Mouse (Mus musculus) heart, adult 2 months (tissue): ENCODE data around the gene Lrrc49. TPM values are rescaled to one million over a fixed set of nuclear protein-coding genes. Genes with fewer than 3 reads are reported as not detected.
A peak's percentile ranks its signal among the peaks of the same experiment; 100 is the strongest.

Experiments used
- DNase-seq, 2 experiments: peaks; one replicate each; pipeline ENCODE4 v3.0.0; 2021
- H3K27ac ChIP-seq: fragments of 200-600 bp; 2 replicates; pipeline ENCODE4 v1.8.1; 2022
- H3K27me3 ChIP-seq: fragments of 200-500 bp; 2 replicates; pipeline ENCODE4 v1.6.1; 2012; ENCODE audit warnings: mild to moderate bottlenecking, low read length, inconsistent platforms, mixed read lengths; ENCODE audit not compliant: control insufficient read depth, insufficient read depth
- H3K36me3 ChIP-seq: fragments of 200-500 bp; 2 replicates; pipeline ENCODE4 v1.6.1; 2012; ENCODE audit warnings: low read length, inconsistent platforms; ENCODE audit not compliant: control insufficient read depth, insufficient read depth
- H3K4me1 ChIP-seq: fragments of 200-500 bp; 2 replicates; pipeline ENCODE4 v1.6.1; 2011; ENCODE audit warnings: low read length; ENCODE audit not compliant: control insufficient read depth, insufficient read depth
- H3K4me3 ChIP-seq: fragments of 200-600 bp; 2 replicates; pipeline ENCODE4 v1.8.1; 2022
- H3K79me2 ChIP-seq: fragments of 200-500 bp; replicated peaks from 2 replicates; pipeline ENCODE4 v1.6.1; 2012; ENCODE audit warnings: mild to moderate bottlenecking, inconsistent platforms, low read length, moderate library complexity, mixed read lengths; ENCODE audit not compliant: control insufficient read depth, insufficient read depth
- H3K9ac ChIP-seq: fragments of 200-500 bp; 2 replicates; pipeline ENCODE4 v1.6.1; 2012; ENCODE audit warnings: low read depth, mild to moderate bottlenecking, control low read depth, inconsistent platforms, low read length, mixed read lengths
- CTCF ChIP-seq: fragments of 200-600 bp; IDR thresholded peaks from 2 replicates; pipeline ENCODE4 v1.8.1; 2022; ENCODE audit warnings: antibody characterized with exemption, mild to moderate bottlenecking, moderate library complexity
- EP300 ChIP-seq: fragments of 200-500 bp; IDR thresholded peaks from 2 replicates; pipeline ENCODE4 v1.6.1; 2011; ENCODE audit warnings: low read depth, low read length, control low read depth; ENCODE audit not compliant: insufficient read depth
- POLR2A ChIP-seq: fragments of 200-500 bp; IDR thresholded peaks from 2 replicates; pipeline ENCODE4 v1.6.1; 2011; ENCODE audit warnings: mild to moderate bottlenecking, low read depth, low read length, control low read depth; ENCODE audit not compliant: insufficient read depth
- WGBS: fragments of 180-500 bp; shearing (Covaris S2); methylation state at CpG from one replicate; pipeline ENCODE4 v1.1.7; 2018; 5-methylcytosine and 5-hydroxymethylcytosine counted together
- intact Hi-C: fragments of 180-260 bp; cut with DNase I; formaldehyde crosslinking; loops from one replicate; pipeline ENCODE4 v1.15.1; 2025
- polyA plus RNA-seq: library from polyadenylated mRNA; depleted of rRNA; stranded (reverse); fragments of >200 nt; gene quantifications from 2 replicates; pipeline ENCODE4 v1.2.3, GENCODE M21; 2012
- total RNA-seq, 2 experiments: library from RNA; stranded (reverse); gene quantifications; 2 replicates each; pipeline ENCODE4 v1.2.3; 2021

Lrrc49 gene
- total and polyA plus RNA-seq, 3 experiments, result 2.1 to 3.7 (median 3.7) TPM

- Histone ChIP-seq H3K4me1 (no peaks in the 10 kb centered on the region), H3K27me3 (no peaks in the 10 kb centered on the region), H3K9ac (no peak overlapping the region), H3K4me3 (no peak overlapping the region), H3K27ac (no peak overlapping the region), H3K36me3 (no peaks in the 10 kb centered on the region), H3K79me2 (no peaks in the 10 kb centered on the region)
- DNase-seq, result no peak
- no peak for TF ChIP-seq CTCF
- no peak for TF ChIP-seq POLR2A
- TF ChIP-seq EP300, result no peak
- intact Hi-C loops, result no loop called here
- 80% methylated on average over 5 of the region's 5 CpGs for WGBS
Observed at GRCm38 (mm10) chr9:60708606-60709005, 20.6 kb upstream of the Lrrc49 start.

GRCm38 (mm10) chr9:60707594-60707993 is 19.6 kb upstream of the Lrrc49 start:
- WGBS, result 87% methylated on average over 2 of the region's 2 CpGs
- H3K27me3 ChIP-seq, result no peaks in the 10 kb centered on the region

GRCm38 (mm10) chr9:60699581-60700231 is 11.7 kb upstream of the Lrrc49 start:
- 82% methylated on average over 18 of the region's 18 CpGs for WGBS
- TF ChIP-seq CTCF (no peak), EP300 (no peak), POLR2A (no peak)

More at GRCm38 (mm10) chr9:60707594-60707993, 19.6 kb upstream of the Lrrc49 start:
- H3K9ac ChIP-seq, result no peak overlapping the region
- H3K36me3 ChIP-seq, result no peaks in the 10 kb centered on the region
- TF ChIP-seq CTCF, result no peak
- no peak for TF ChIP-seq POLR2A
- TF ChIP-seq EP300, result no peak
- no peak overlapping the region for H3K27ac ChIP-seq
- intact Hi-C loops, result no loop called here
- H3K4me1 ChIP-seq, result no peaks in the 10 kb centered on the region
- no peak for DNase-seq
- H3K79me2 ChIP-seq, result no peaks in the 10 kb centered on the region
- no peak overlapping the region for H3K4me3 ChIP-seq

GRCm38 (mm10) chr9:60696271-60696985 is 8.5 kb upstream of the Lrrc49 start:
- intact Hi-C loops, result no loop called here
- Histone ChIP-seq H3K4me1 (no peaks in the 10 kb centered on the region; the same call in 1 of the 2 replicates), H3K4me3 (no peak overlapping the region), H3K79me2 (no peaks in the 10 kb centered on the region), H3K36me3 (no peaks in the 10 kb centered on the region), H3K27me3 (no peaks in the 10 kb centered on the region), H3K27ac (peak overlapping the region; percentile 43), H3K9ac (no peak overlapping the region)
- 62% methylated on average over 6 of the region's 6 CpGs for WGBS
- DNase-seq, result peak; percentile 38
- TF ChIP-seq CTCF (no peak), EP300 (no peak), POLR2A (no peak)

More at GRCm38 (mm10) chr9:60699581-60700231, 11.7 kb upstream of the Lrrc49 start:
- no peak for DNase-seq
- Histone ChIP-seq H3K36me3 (no peaks in the 10 kb centered on the region), H3K27me3 (no peaks in the 10 kb centered on the region), H3K4me3 (no peak overlapping the region), H3K79me2 (no peaks in the 10 kb centered on the region), H3K27ac (no peak overlapping the region), H3K9ac (no peak overlapping the region), H3K4me1 (no peaks in the 10 kb centered on the region; the same call in 1 of the 2 replicates)
- intact Hi-C loops, result no loop called here

- Histone ChIP-seq H3K4me1 (no peaks in the 10 kb centered on the region; the same call in 1 of the 2 replicates), H3K27me3 (no peaks in the 10 kb centered on the region), H3K79me2 (no peaks in the 10 kb centered on the region), H3K27ac (no peak overlapping the region), H3K4me3 (no peak overlapping the region), H3K36me3 (no peaks in the 10 kb centered on the region), H3K9ac (no peak overlapping the region)
- WGBS, result 70% methylated on average over 2 of the region's 2 CpGs
- peak in 1 of 2 experiments; percentile 31 for DNase-seq
- TF ChIP-seq CTCF (peak; percentile 52), POLR2A (no peak)
- intact Hi-C loops, result no loop called here
Observed at GRCm38 (mm10) chr9:60693986-60694385, 6.0 kb upstream of the Lrrc49 start.

GRCm38 (mm10) chr9:60692624-60693023 is 4.7 kb upstream of the Lrrc49 start:
- H3K9ac ChIP-seq, result no peak overlapping the region
- H3K27me3 ChIP-seq, result no peaks in the 10 kb centered on the region
- H3K79me2 ChIP-seq, result no peaks in the 10 kb centered on the region
- no peak overlapping the region for H3K27ac ChIP-seq
- DNase-seq, result peak in 1 of 2 experiments; percentile 19
- intact Hi-C loops, result no loop called here
- no peaks in the 10 kb centered on the region for H3K36me3 ChIP-seq
- H3K4me1 ChIP-seq, result no peaks in the 10 kb centered on the region; the same call in 1 of the 2 replicates
- H3K4me3 ChIP-seq, result no peak overlapping the region
- TF ChIP-seq POLR2A (no peak), EP300 (no peak), CTCF (no peak)
- WGBS, result 32% methylated on average over 4 of the region's 4 CpGs
